Mouse (Mus musculus) CH12.LX (cell line): ENCODE results near the gene Nr2f2. TPM values are rescaled to one million over a fixed set of nuclear protein-coding genes. Genes with fewer than 3 reads are reported as not detected.

Experiments used
- DNase-seq: peaks from one replicate; pipeline ENCODE4 v3.0.0-alpha.2; 2013; ENCODE audit errors: extremely low read depth
- H3K27ac ChIP-seq: 2 replicates; pipeline ENCODE4 v1.5.1; 2012; ENCODE audit warnings: low read depth, mild to moderate bottlenecking, control low read depth, moderate library complexity; ENCODE audit not compliant: insufficient read depth
- H3K27me3 ChIP-seq: replicated peaks from 2 replicates; pipeline ENCODE3; 2012; ENCODE audit warnings: inconsistent platforms
- H3K36me3 ChIP-seq, 2 experiments: replicated peaks in 1 of 2; 2 replicates each; pipeline versions ENCODE3 to v1.6.1; 2012; ENCODE audit warnings: inconsistent platforms in 1 of 2, low read length in 1 of 2, mild to moderate bottlenecking in 1 of 2, mixed read lengths in 1 of 2, moderate library complexity in 1 of 2; ENCODE audit not compliant: control insufficient read depth in 1 of 2, insufficient read depth in 1 of 2
- H3K4me1 ChIP-seq, 2 experiments: 2 replicates each; pipeline ENCODE4 v1.6.1; 2012; ENCODE audit warnings: inconsistent platforms in 1 of 2, moderate library complexity in 1 of 2; ENCODE audit not compliant: insufficient read depth in 2 of 2, control insufficient read depth in 1 of 2
- H3K4me2 ChIP-seq: 2 replicates; pipeline ENCODE4 v1.6.1; 2012; ENCODE audit warnings: low read depth, mild to moderate bottlenecking, control low read depth; ENCODE audit not compliant: poor library complexity, insufficient read depth, severe bottlenecking
- H3K4me3 ChIP-seq, 3 experiments: fragments of 150-350 bp in 1 of 3; sonication (generic) in 1 of 3; replicated peaks in 1 of 3; 2 replicates each; pipeline versions ENCODE3 to v1.5.1; 2011 to 2012; ENCODE audit warnings: low read depth in 2 of 3, low read length in 2 of 3, mild to moderate bottlenecking in 2 of 3, moderate library complexity in 2 of 3, control low read depth in 1 of 3, improper control_type of control experiment in 1 of 3, inconsistent platforms in 1 of 3, mixed read lengths in 1 of 3; ENCODE audit not compliant: poor library complexity in 1 of 3
- H3K79me2 ChIP-seq: replicated peaks from 2 replicates; pipeline ENCODE4 v1.6.1; 2012; ENCODE audit warnings: mild to moderate bottlenecking, moderate library complexity; ENCODE audit not compliant: control insufficient read depth, poor library complexity, insufficient read depth, severe bottlenecking; ENCODE audit errors: extremely low read depth
- H3K9ac ChIP-seq: 2 replicates; pipeline ENCODE4 v1.6.1; 2012; ENCODE audit warnings: low read depth, mild to moderate bottlenecking, control low read depth, moderate library complexity; ENCODE audit not compliant: insufficient read depth
- H3K9me3 ChIP-seq: replicated peaks from 2 replicates; pipeline ENCODE3; 2012; ENCODE audit warnings: low read length, inconsistent platforms, mixed read lengths
- CHD2 ChIP-seq: IDR thresholded peaks from 2 replicates; pipeline ENCODE4 v1.6.1; 2011; ENCODE audit warnings: low read length, improper control_type of control experiment
- E2F4 ChIP-seq: IDR thresholded peaks from 2 replicates; pipeline ENCODE4 v1.6.1; 2011; ENCODE audit warnings: low read depth, low read length, improper control_type of control experiment; ENCODE audit not compliant: insufficient replicate concordance
- ETS1 ChIP-seq: conservative IDR thresholded peaks from 2 replicates; pipeline ENCODE4 v1.6.1; 2012; ENCODE audit warnings: low read depth, mild to moderate bottlenecking, inconsistent platforms, low read length, improper control_type of control experiment, moderate library complexity
- JUN ChIP-seq: IDR thresholded peaks from 2 replicates; pipeline ENCODE4 v1.6.1; 2011; ENCODE audit warnings: low read depth, mild to moderate bottlenecking, low read length, improper control_type of control experiment, moderate library complexity; ENCODE audit not compliant: insufficient read depth
- JUND ChIP-seq: conservative IDR thresholded peaks from 2 replicates; pipeline ENCODE4 v1.6.1; 2011; ENCODE audit warnings: low read depth, low read length, improper control_type of control experiment
- NRF1 ChIP-seq: IDR thresholded peaks from 2 replicates; pipeline ENCODE4 v1.6.1; 2014; ENCODE audit warnings: low read depth, mild to moderate bottlenecking, inconsistent platforms, low read length, improper control_type of control experiment, moderate library complexity
- POLR2AphosphoS2 ChIP-seq: IDR thresholded peaks from 2 replicates; pipeline ENCODE4 v1.6.1; 2011; ENCODE audit warnings: low read depth, low read length, improper control_type of control experiment
- RCOR1 ChIP-seq: conservative IDR thresholded peaks from 2 replicates; pipeline ENCODE4 v1.6.1; 2012; ENCODE audit warnings: low read depth, mild to moderate bottlenecking, inconsistent platforms, low read length, improper control_type of control experiment
- TCF12 ChIP-seq: IDR thresholded peaks from 2 replicates; pipeline ENCODE4 v1.6.1; 2014; ENCODE audit warnings: low read depth, mild to moderate bottlenecking, inconsistent platforms, low read length, improper control_type of control experiment
- USF2 ChIP-seq: conservative IDR thresholded peaks from 2 replicates; pipeline ENCODE4 v1.6.1; 2011; ENCODE audit warnings: low read depth, low read length, improper control_type of control experiment
- ZC3H11A ChIP-seq: IDR thresholded peaks from 2 replicates; pipeline ENCODE4 v1.6.1; 2012; ENCODE audit warnings: low read depth, mild to moderate bottlenecking, inconsistent platforms, low read length, improper control_type of control experiment
- ZKSCAN1 ChIP-seq: IDR thresholded peaks from 2 replicates; pipeline ENCODE4 v1.6.1; 2012; ENCODE audit warnings: low read depth, inconsistent platforms, low read length, improper control_type of control experiment, borderline replicate concordance
- ZMIZ1 ChIP-seq: IDR thresholded peaks from 2 replicates; pipeline ENCODE4 v1.6.1; 2012; ENCODE audit warnings: low read depth, mild to moderate bottlenecking, inconsistent platforms, low read length, improper control_type of control experiment
- dilution Hi-C: fragments of 300-500 bp; cut with MboI; formaldehyde crosslinking; loops from 2 replicates; pipeline ENCODE4 v1.14.3; 2020; ENCODE audit warnings: low sequenced_read_pairs; ENCODE audit not compliant: extremely low pct_unique_long_range_greater_than_20kb, extremely low pct_ligation_motif_present
- in situ Hi-C: fragments of 300-500 bp; cut with MboI; formaldehyde crosslinking; loops from 3 replicates; pipeline ENCODE4 v1.14.3; 2019; ENCODE audit warnings: low sequenced_read_pairs, low pct_ligation_motif_present, low pct_unique_long_range_greater_than_20kb, mixed read lengths
- polyA plus RNA-seq: library from polyadenylated mRNA; unstranded; fragments of >175 nt; gene quantifications from 2 replicates; pipeline ENCODE4 v1.2.1, GENCODE M21; 2012; ENCODE audit warnings: low read depth; ENCODE audit not compliant: insufficient read length
- total RNA-seq, 2 experiments: library from RNA; depleted of rRNA; stranded (reverse); fragments of 300-350 nt in 1 of 2; fragments of >200 nt in 1 of 2; gene quantifications; 2 replicates each; pipeline ENCODE4 v1.2.3; 2012 to 2014

Nr2f2 gene
- total and polyA plus RNA-seq, 3 experiments: not detected

GRCm38 (mm10) chr7:70304426-70304825 is 62.1 kb downstream of the Nr2f2 start:
- H3K4me2 ChIP-seq: no peak overlapping the region
- dilution Hi-C loops: no loop called here
- no peak overlapping the region for H3K9ac ChIP-seq
- TF ChIP-seq ZMIZ1 (no peak), NRF1 (no peak), ZC3H11A (no peak), JUN (no peak), ETS1 (no peak), RCOR1 (no peak), TCF12 (no peak), CHD2 (no peak), JUND (no peak), USF2 (no peak), POLR2AphosphoS2 (no peak), E2F4 (no peak), ZKSCAN1 (no peak)
- in situ Hi-C loops: no loop called here
- no peaks in the 10 kb centered on the region for H3K36me3 ChIP-seq
- H3K4me1 ChIP-seq: no peaks in the 10 kb centered on the region
- no peak for DNase-seq
- no peaks in the 10 kb centered on the region for H3K27me3 ChIP-seq
- H3K9me3 ChIP-seq: peaks cover 52% of the 10 kb centered on the region
- H3K79me2 ChIP-seq: no peaks in the 10 kb centered on the region
- no peak overlapping the region for H3K4me3 ChIP-seq
- H3K27ac ChIP-seq: no peak overlapping the region
